Mouse (Mus musculus): ENCODE data around the gene Arl10.
A peak's percentile ranks its signal among the peaks of the same experiment; 100 is the strongest.

Arl10 gene

GRCm38 (mm10) chr13:54621155-54621932 lies 46.5 kb downstream of the Arl10 start, which contains the start of gene Faf2:
Faf2 (plus strand) TSS chr13:54621784.
- DNase-seq = peak; percentile 96

- no peak for DNase-seq
Observed at GRCm38 (mm10) chr13:54621960-54622521, 47.2 kb downstream of the Arl10 start.

GRCm38 (mm10) chr13:54629128-54629527 lies 54.3 kb downstream of the Arl10 start:
- no peak for DNase-seq
